Mouse (Mus musculus): ENCODE measurements around the gene Ugt3a2. TPM values are rescaled to one million over a fixed set of nuclear protein-coding genes. Genes with fewer than 3 reads are reported as not detected.

The Ugt3a2 gene
- total and polyA plus RNA-seq, 3 experiments = not detected

DNA sequence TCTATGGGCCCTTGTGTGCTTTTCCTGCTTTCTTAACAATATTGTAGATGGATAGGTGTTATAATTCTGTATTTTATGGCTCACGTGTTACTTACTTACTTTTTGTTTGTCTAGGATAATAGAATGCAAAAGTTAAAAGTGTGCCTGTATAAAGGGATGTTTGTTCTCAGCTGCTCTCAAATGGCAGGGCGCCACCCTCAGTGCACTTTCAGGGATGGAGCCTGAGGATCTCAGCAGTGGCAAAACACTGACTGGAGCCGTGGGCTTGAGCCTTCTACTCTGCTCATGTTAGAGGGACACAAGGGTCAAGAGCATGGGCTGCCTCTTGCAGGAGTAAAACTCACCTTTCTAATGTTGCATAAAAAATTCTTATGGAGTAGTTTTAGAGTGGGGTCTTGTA lies 1.7 kb downstream of the Ugt3a2 start:
- DNase-seq (ENCODE audit: extremely low read depth) = no peak
- H3K4me3 ChIP-seq (replicated peaks in 1 of 3; ENCODE audit: low read depth in 2 of 3, low read length in 2 of 3, poor library complexity in 1 of 3) = no peak overlapping the region
- H3K27me3 ChIP-seq (replicated peaks) = no peaks in the 10 kb centered on the region
- no peak overlapping the region for H3K27ac ChIP-seq (ENCODE audit: insufficient read depth, low read depth)
- no peaks in the 10 kb centered on the region for H3K9me3 ChIP-seq (replicated peaks; ENCODE audit: low read length)
- no peaks in the 10 kb centered on the region for H3K36me3 ChIP-seq (replicated peaks in 1 of 2; ENCODE audit: control insufficient read depth in 1 of 2, insufficient read depth in 1 of 2, low read length in 1 of 2)
- no peak overlapping the region for H3K9ac ChIP-seq (ENCODE audit: insufficient read depth, low read depth)
- H3K4me1 ChIP-seq (ENCODE audit: control insufficient read depth in 1 of 2, insufficient read depth in 2 of 2) = no peaks in the 10 kb centered on the region
- dilution Hi-C loops (cut with MboI; ENCODE audit: extremely low pct_ligation_motif_present, extremely low pct_unique_long_range_greater_than_20kb, low sequenced_read_pairs) (no loop called here), in situ Hi-C loops (cut with MboI; ENCODE audit: low pct_ligation_motif_present, low pct_unique_long_range_greater_than_20kb, low sequenced_read_pairs) (no loop called here)
- H3K79me2 ChIP-seq (replicated peaks; ENCODE audit: control insufficient read depth, extremely low read depth, insufficient read depth, poor library complexity, severe bottlenecking) = no peaks in the 10 kb centered on the region
- TF ChIP-seq CTCF (conservative IDR thresholded peaks at IDR 0.05 in 1 of 2, IDR thresholded peaks at IDR 0.05 in 1 of 2; ENCODE audit: low read depth in 2 of 2, low read length in 2 of 2) = 0 out of 4 replicates have a peak, but pooled peaks of 1 of the 2 experiments have one; percentile 1
- no peak for TF ChIP-seq MEF2A (IDR thresholded peaks at IDR 0.05; ENCODE audit: borderline replicate concordance, low read depth, low read length)
- no peak overlapping the region for H3K4me2 ChIP-seq (ENCODE audit: insufficient read depth, low read depth, poor library complexity, severe bottlenecking)

DNA sequence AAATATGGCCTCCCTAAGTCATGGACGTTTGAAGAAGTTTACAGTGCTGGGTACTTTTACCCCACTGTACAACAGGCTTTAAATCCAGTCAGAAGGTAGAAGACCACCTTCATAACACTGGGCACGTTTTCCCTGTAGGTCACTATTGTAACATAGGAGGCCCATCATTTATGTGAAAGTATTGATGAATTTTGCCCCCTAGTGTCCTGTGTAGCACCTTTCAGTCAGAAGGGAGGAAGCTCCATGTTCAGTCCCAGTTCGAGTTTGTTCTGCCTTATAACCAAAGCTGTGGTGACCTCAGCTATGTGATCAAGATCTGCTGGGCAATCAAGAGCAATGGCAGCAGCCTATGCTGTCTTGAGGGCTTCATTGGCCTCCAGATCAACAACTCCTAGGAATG lies 13.4 kb downstream of the Ugt3a2 start:
- H3K4me1 ChIP-seq (ENCODE audit: control insufficient read depth in 1 of 2, insufficient read depth in 2 of 2) = peaks cover 0 to 5% of the 10 kb centered on the region in 2 experiments; a peak in 2 of 4 replicates
- no peaks in the 10 kb centered on the region for H3K9me3 ChIP-seq (replicated peaks; ENCODE audit: low read length)
- dilution Hi-C loops (cut with MboI; ENCODE audit: extremely low pct_ligation_motif_present, extremely low pct_unique_long_range_greater_than_20kb, low sequenced_read_pairs) (no loop called here), in situ Hi-C loops (cut with MboI; ENCODE audit: low pct_ligation_motif_present, low pct_unique_long_range_greater_than_20kb, low sequenced_read_pairs) (no loop called here)
- DNase-seq (ENCODE audit: extremely low read depth) = peak; percentile 22
- H3K4me3 ChIP-seq (replicated peaks in 1 of 3; ENCODE audit: low read depth in 2 of 3, low read length in 2 of 3, poor library complexity in 1 of 3) = no peak overlapping the region
- TF ChIP-seq JUND (conservative IDR thresholded peaks at IDR 0.05; ENCODE audit: low read depth, low read length) (no peak), SMC3 (IDR thresholded peaks at IDR 0.05; ENCODE audit: low read depth, low read length) (peak; percentile 39), JUN (IDR thresholded peaks at IDR 0.05; ENCODE audit: insufficient read depth, low read depth, low read length) (no peak), RCOR1 (conservative IDR thresholded peaks at IDR 0.05; ENCODE audit: low read depth, low read length) (no peak), MXI1 (IDR thresholded peaks at IDR 0.05; ENCODE audit: low read depth, low read length) (no peak), E2F4 (IDR thresholded peaks at IDR 0.05; ENCODE audit: insufficient replicate concordance, low read depth, low read length) (no peak), MAFK (IDR thresholded peaks at IDR 0.05; ENCODE audit: insufficient replicate concordance, low read length) (no peak), BHLHE40 (IDR thresholded peaks at IDR 0.05; ENCODE audit: low read depth, low read length) (no peak), USF2 (conservative IDR thresholded peaks at IDR 0.05; ENCODE audit: low read depth, low read length) (no peak), MYC (IDR thresholded peaks at IDR 0.05; ENCODE audit: low read depth, low read length) (no peak), KAT2A (IDR thresholded peaks at IDR 0.05; ENCODE audit: insufficient replicate concordance, low read length) (no peak), RAD21 (IDR thresholded peaks at IDR 0.05; ENCODE audit: low read depth, low read length) (peak; percentile 28), CTCF (conservative IDR thresholded peaks at IDR 0.05 in 1 of 2, IDR thresholded peaks at IDR 0.05 in 1 of 2; ENCODE audit: low read depth in 2 of 2, low read length in 2 of 2) (peak in 1 of 2 experiments; percentile 48; a peak in 2 of 4 replicates), GABPA (IDR thresholded peaks at IDR 0.05; ENCODE audit: insufficient replicate concordance, low read depth, low read length) (no peak), IRF4 (IDR thresholded peaks at IDR 0.05; ENCODE audit: low read depth, low read length) (no peak), UBTF (IDR thresholded peaks at IDR 0.05; ENCODE audit: low read depth, low read length) (no peak), USF1 (IDR thresholded peaks at IDR 0.05; ENCODE audit: low read depth, low read length) (no peak), EP300 (IDR thresholded peaks at IDR 0.05; ENCODE audit: low read length) (no peak)
- H3K79me2 ChIP-seq (replicated peaks; ENCODE audit: control insufficient read depth, extremely low read depth, insufficient read depth, poor library complexity, severe bottlenecking) = no peaks in the 10 kb centered on the region
- H3K9ac ChIP-seq (ENCODE audit: insufficient read depth, low read depth) = no peak overlapping the region
- no peaks in the 10 kb centered on the region for H3K27me3 ChIP-seq (replicated peaks)
- no peaks in the 10 kb centered on the region for H3K36me3 ChIP-seq (replicated peaks in 1 of 2; ENCODE audit: control insufficient read depth in 1 of 2, insufficient read depth in 1 of 2, low read length in 1 of 2)
- no peak overlapping the region for H3K27ac ChIP-seq (ENCODE audit: insufficient read depth, low read depth)
- H3K4me2 ChIP-seq (ENCODE audit: insufficient read depth, low read depth, poor library complexity, severe bottlenecking) = no peak overlapping the region
